Mouse (Mus musculus): Measurements from ENCODE around the gene Zfp936. TPM values are rescaled to one million over a fixed set of nuclear protein-coding genes. Genes with fewer than 3 reads are reported as not detected.
"Not testable (repeated sequence)": the region's sequence is repeated elsewhere in the genome, so short reads cannot be mapped to it uniquely, and the experiment has no call there.

The Zfp936 gene
- not detected in 2 replicates for polyA plus RNA-seq (2015; fragmentation: Nextera tagmentation; extraction: Ambion mirVana)

- not testable (repeated sequence) for H3K27ac ChIP-seq; H3K36me3 ChIP-seq (replicated peaks); H3K4me3 ChIP-seq; H3K4me2 ChIP-seq; H3K9me3 ChIP-seq; H3K4me1 ChIP-seq; H3K9ac ChIP-seq; H3K27me3 ChIP-seq (replicated peaks); ATAC-seq (replicated peaks)
- 89% methylated on average over 10 of the region's 10 CpGs for WGBS
These were observed at the start of gene Zfp936 for GRCm38 (mm10) chr7:43113929-43114328. Zfp936 (plus strand) TSS chr7:43114229.

- WGBS = 82% methylated on average over 8 of the region's 8 CpGs
- Histone ChIP-seq H3K4me1 (no peaks in the 10 kb centered on the region), H3K9ac (no peak overlapping the region), H3K27ac (no peak overlapping the region), H3K27me3 (replicated peaks) (no peaks in the 10 kb centered on the region), H3K9me3 (peaks cover 5% of the 10 kb centered on the region), H3K36me3 (replicated peaks) (no peaks in the 10 kb centered on the region), H3K4me3 (no peak overlapping the region), H3K4me2 (no peak overlapping the region)
- ATAC-seq (replicated peaks) = no peak
These were observed 36.2 kb upstream of the Zfp936 start for GRCm38 (mm10) chr7:43077831-43078230.

GRCm38 (mm10) chr7:43128691-43129090 lies 14.7 kb downstream of the Zfp936 start:
- not testable (repeated sequence) for H3K36me3 ChIP-seq (replicated peaks); H3K27ac ChIP-seq

GRCm38 (mm10) chr7:43164121-43164520 lies 50.1 kb downstream of the Zfp936 start:
- not testable (repeated sequence) for H3K4me2 ChIP-seq; H3K4me1 ChIP-seq; H3K9ac ChIP-seq; H3K4me3 ChIP-seq; H3K27me3 ChIP-seq (replicated peaks); H3K36me3 ChIP-seq (replicated peaks); ATAC-seq (replicated peaks); H3K27ac ChIP-seq
- 72% methylated on average over 4 of the region's 4 CpGs for WGBS
- H3K9me3 ChIP-seq = peaks cover 64% of the 10 kb centered on the region

More at GRCm38 (mm10) chr7:43128691-43129090, 14.7 kb downstream of the Zfp936 start:
- H3K9me3 ChIP-seq = peaks cover 52% of the 10 kb centered on the region
- H3K4me2 ChIP-seq; H3K4me3 ChIP-seq; H3K9ac ChIP-seq; H3K27me3 ChIP-seq (replicated peaks); ATAC-seq (replicated peaks); H3K4me1 ChIP-seq: not testable (repeated sequence)
- WGBS = 92% methylated on average over 15 of the region's 15 CpGs

GRCm38 (mm10) chr7:43167101-43167500 lies 53.1 kb downstream of the Zfp936 start:
- not testable (repeated sequence) for H3K4me2 ChIP-seq; H3K27me3 ChIP-seq (replicated peaks); ATAC-seq (replicated peaks); H3K36me3 ChIP-seq (replicated peaks); H3K27ac ChIP-seq; H3K9ac ChIP-seq; H3K4me1 ChIP-seq; H3K4me3 ChIP-seq
- WGBS = 84% methylated on average over 4 of the region's 4 CpGs
- peaks cover 53% of the 10 kb centered on the region for H3K9me3 ChIP-seq

- 90% methylated on average over 1 of the region's 1 CpGs for WGBS
- peaks cover 54% of the 10 kb centered on the region for H3K9me3 ChIP-seq
- H3K27ac ChIP-seq; H3K4me3 ChIP-seq; H3K9ac ChIP-seq; H3K4me1 ChIP-seq; ATAC-seq (replicated peaks); H3K36me3 ChIP-seq (replicated peaks); H3K27me3 ChIP-seq (replicated peaks); H3K4me2 ChIP-seq: not testable (repeated sequence)
These were observed 53.8 kb downstream of the Zfp936 start for GRCm38 (mm10) chr7:43167811-43168210.

- not testable (repeated sequence) for H3K27me3 ChIP-seq (replicated peaks); ATAC-seq (replicated peaks); H3K4me1 ChIP-seq; H3K9ac ChIP-seq; H3K4me2 ChIP-seq; H3K36me3 ChIP-seq (replicated peaks); H3K27ac ChIP-seq; H3K4me3 ChIP-seq
- peaks cover 54% of the 10 kb centered on the region for H3K9me3 ChIP-seq
- 58% methylated on average over 1 of the region's 1 CpGs for WGBS
These were observed 54.2 kb downstream of the Zfp936 start for GRCm38 (mm10) chr7:43168212-43168611.

- H3K36me3 ChIP-seq (replicated peaks) = no peaks in the 10 kb centered on the region
- H3K4me1 ChIP-seq = no peaks in the 10 kb centered on the region
- H3K4me3 ChIP-seq = no peak overlapping the region
- H3K27ac ChIP-seq = no peak overlapping the region
- H3K27me3 ChIP-seq (replicated peaks) = no peaks in the 10 kb centered on the region
- H3K4me2 ChIP-seq = no peak overlapping the region
- H3K9me3 ChIP-seq = peaks cover 51% of the 10 kb centered on the region
- 91% methylated on average over 14 of the region's 14 CpGs for WGBS
- no peak for ATAC-seq (replicated peaks)
- no peak overlapping the region for H3K9ac ChIP-seq
These were observed 63.1 kb downstream of the Zfp936 start for GRCm38 (mm10) chr7:43177003-43177702.

- H3K27me3 ChIP-seq (replicated peaks); H3K4me1 ChIP-seq; H3K4me2 ChIP-seq; H3K27ac ChIP-seq; H3K36me3 ChIP-seq (replicated peaks); ATAC-seq (replicated peaks); H3K9ac ChIP-seq; H3K4me3 ChIP-seq: not testable (repeated sequence)
- H3K9me3 ChIP-seq = peaks cover 12% of the 10 kb centered on the region; the same call in 1 of the 2 replicates
- WGBS = 84% methylated on average over 7 of the region's 7 CpGs
These were observed 99.8 kb downstream of the Zfp936 start for GRCm38 (mm10) chr7:43213781-43214180.

Small RNA genes within 50 kb of the gene (microRNA-seq; reads per million reads assigned to microRNA genes)
- gene Gm22707 = not detected

Other genes starting within 250 kb of the Zfp936 start
- gene Gm2381, start 247.0 kb upstream of the Zfp936 start, polyA plus RNA-seq (2015; fragmentation: Nextera tagmentation; extraction: Ambion mirVana) = not detected in 2 replicates
- not detected in 2 replicates for gene Vmn2r63, start 180.4 kb upstream of the Zfp936 start, polyA plus RNA-seq (2015; fragmentation: Nextera tagmentation; extraction: Ambion mirVana)
- gene Gm9268, start 95.5 kb upstream of the Zfp936 start, polyA plus RNA-seq (2015; fragmentation: Nextera tagmentation; extraction: Ambion mirVana) = not detected in 2 replicates
- gene Zfp715, start 199.1 kb downstream of the Zfp936 start, polyA plus RNA-seq (2015; fragmentation: Nextera tagmentation; extraction: Ambion mirVana) = 20.1 and 22.7 TPM in 2 replicates
- 0.17 and 0.34 TPM in 2 replicates for gene Siglecf, start 237.1 kb downstream of the Zfp936 start, polyA plus RNA-seq (2015; fragmentation: Nextera tagmentation; extraction: Ambion mirVana)

All from midbrain, embryonic 15.5 days (tissue).